Mouse (Mus musculus) testis, adult 2 months (tissue): ENCODE results near the gene Tsen54. TPM values are rescaled to one million over a fixed set of nuclear protein-coding genes. Genes with fewer than 3 reads are reported as not detected.

Experiments
- H3K27ac ChIP-seq: fragments of 200-500 bp; 2 replicates; pipeline ENCODE4 v1.5.1; 2012; ENCODE audit warnings: low read depth, low read length; ENCODE audit not compliant: control insufficient read depth, insufficient read depth
- H3K27me3 ChIP-seq: fragments of 200-500 bp; 2 replicates; pipeline ENCODE4 v1.6.1; 2012; ENCODE audit warnings: mild to moderate bottlenecking, low read length, moderate library complexity; ENCODE audit not compliant: control insufficient read depth, insufficient read depth
- H3K36me3 ChIP-seq: fragments of 200-500 bp; 2 replicates; pipeline ENCODE4 v1.6.1; 2012; ENCODE audit warnings: mild to moderate bottlenecking, low read length; ENCODE audit not compliant: control insufficient read depth, insufficient read depth
- H3K4me1 ChIP-seq: fragments of 200-500 bp; 2 replicates; pipeline ENCODE4 v1.6.1; 2012; ENCODE audit warnings: low read length; ENCODE audit not compliant: control insufficient read depth, insufficient read depth
- H3K4me3 ChIP-seq: fragments of 200-500 bp; 2 replicates; pipeline ENCODE4 v1.5.1; 2012; ENCODE audit warnings: low read depth, mild to moderate bottlenecking, low read length, moderate library complexity, mixed read lengths; ENCODE audit not compliant: control insufficient read depth
- CTCF ChIP-seq: fragments of 200-500 bp; IDR thresholded peaks from 2 replicates; pipeline ENCODE4 v1.5.1; 2012; ENCODE audit warnings: low read depth, mild to moderate bottlenecking, inconsistent platforms, low read length, moderate library complexity; ENCODE audit not compliant: control insufficient read depth, insufficient read depth, insufficient replicate concordance
- POLR2A ChIP-seq: fragments of 200-500 bp; IDR thresholded peaks from 2 replicates; pipeline ENCODE4 v1.6.1; 2012; ENCODE audit warnings: low read depth, mild to moderate bottlenecking, inconsistent platforms, low read length, moderate library complexity; ENCODE audit not compliant: control insufficient read depth
- polyA plus RNA-seq: library from polyadenylated mRNA; depleted of rRNA; stranded (reverse); fragments of >200 nt; gene quantifications from 2 replicates; pipeline ENCODE4 v1.2.3, GENCODE M21; 2012; rRNA removed

Tsen54 gene
- 12.9 and 14.7 TPM in 2 replicates for polyA plus RNA-seq

GRCm38 (mm10) chr11:115814605-115815450 lies at the start of gene Tsen54:
TSS of gene Tsen54 (plus strand) at chr11:115814724.
- Histone ChIP-seq H3K27me3 (no peaks in the 10 kb centered on the region), H3K4me1 (peaks cover 24% of the 10 kb centered on the region), H3K36me3 (no peaks in the 10 kb centered on the region), H3K27ac (no peak within 1 kb of the TSS), H3K4me3 (peak within 1 kb of the TSS; percentile 80)
- TF ChIP-seq CTCF (no peak), POLR2A (peak; percentile 21; the same call in 1 of the 2 replicates)

DNA sequence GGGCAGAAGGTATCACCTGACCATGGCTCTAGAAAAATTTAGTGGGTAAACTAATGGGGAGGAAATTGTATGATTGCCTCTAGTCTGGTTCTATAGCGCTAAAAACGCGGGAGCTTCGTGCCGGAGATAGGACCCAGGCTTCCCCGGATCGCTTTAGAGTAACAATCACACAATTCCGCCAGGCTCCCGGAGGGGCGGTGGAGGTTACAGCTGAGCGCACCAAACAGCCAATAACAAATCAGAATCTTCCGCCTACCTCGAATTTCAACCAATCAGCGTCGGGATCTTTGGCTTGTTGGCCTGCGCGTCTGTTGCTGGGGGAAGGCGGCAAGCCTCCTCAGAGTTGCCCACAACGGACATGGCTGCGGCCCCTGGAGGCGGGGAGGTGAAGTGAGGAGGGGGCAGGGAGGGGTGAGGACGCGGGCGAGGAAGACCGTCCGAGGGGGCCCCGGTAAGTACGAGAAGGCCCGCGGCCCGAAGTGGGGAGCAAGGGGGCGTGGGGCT lies 49.4 kb upstream of the Tsen54 start, which contains the start of gene Tmem94:
Gene Tmem94, plus strand, starts transcription at position 331 of the 504 bp plus-strand sequence.
- peak within 1 kb of the TSS; percentile 91 for H3K4me3 ChIP-seq
- peaks cover 7% of the 10 kb centered on the region for H3K4me1 ChIP-seq
- H3K27me3 ChIP-seq: no peaks in the 10 kb centered on the region
- H3K36me3 ChIP-seq: no peaks in the 10 kb centered on the region
- H3K27ac ChIP-seq: peak within 1 kb of the TSS; percentile 67
- TF ChIP-seq POLR2A (peak; percentile 67), CTCF (no peak)

DNA sequence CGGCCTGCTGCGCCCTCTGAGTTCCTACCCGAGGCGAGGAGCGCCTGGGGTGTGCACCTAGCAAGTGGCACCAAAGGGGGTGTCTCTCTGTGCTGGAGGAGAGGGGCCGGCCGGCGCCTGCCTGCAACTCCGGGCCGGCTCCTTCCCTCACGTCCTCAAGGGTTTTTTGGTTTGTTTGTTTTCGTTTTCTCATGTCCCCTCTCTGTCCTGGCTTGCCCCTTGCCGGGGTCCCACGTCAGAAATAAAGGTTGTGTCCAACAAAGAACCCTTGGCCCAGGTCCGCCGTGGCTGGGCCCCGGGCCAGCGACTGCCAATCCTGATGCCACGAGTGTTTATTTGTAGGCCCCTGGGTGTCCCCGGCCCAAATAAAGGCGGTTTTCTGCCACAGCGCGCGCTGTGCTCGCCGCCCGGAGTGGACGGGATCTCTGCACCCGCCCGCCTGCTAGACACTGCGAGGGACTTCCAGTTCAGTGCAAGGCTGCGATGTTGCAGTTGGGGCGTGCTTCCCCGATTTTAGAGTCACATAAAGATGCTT lies 48.9 kb upstream of the Tsen54 start:
- H3K4me1 ChIP-seq: peaks cover 7% of the 10 kb centered on the region
- H3K27me3 ChIP-seq: no peaks in the 10 kb centered on the region
- peak overlapping the region; percentile 67 for H3K27ac ChIP-seq
- TF ChIP-seq CTCF: no peak
- no peak; the same call in 1 of the 2 replicates for TF ChIP-seq POLR2A
- H3K4me3 ChIP-seq: peak overlapping the region; percentile 91
- H3K36me3 ChIP-seq: no peaks in the 10 kb centered on the region

- no peaks in the 10 kb centered on the region for H3K27me3 ChIP-seq
- H3K4me1 ChIP-seq: peaks cover 7% of the 10 kb centered on the region
- no peaks in the 10 kb centered on the region for H3K36me3 ChIP-seq
- no peak for TF ChIP-seq POLR2A
- H3K27ac ChIP-seq: peak overlapping the region; percentile 67
- peak overlapping the region; percentile 91 for H3K4me3 ChIP-seq
Measured at GRCm38 (mm10) chr11:115766356-115766943, 48.1 kb upstream of the Tsen54 start.

GRCm38 (mm10) chr11:115766981-115767380 lies 47.5 kb upstream of the Tsen54 start:
- Histone ChIP-seq H3K4me1 (peaks cover 7% of the 10 kb centered on the region), H3K27me3 (no peaks in the 10 kb centered on the region), H3K36me3 (no peaks in the 10 kb centered on the region), H3K27ac (peak overlapping the region; percentile 34; the same call in 1 of the 2 replicates), H3K4me3 (peak overlapping the region; percentile 91)
- TF ChIP-seq CTCF (no peak), POLR2A (no peak)

- TF ChIP-seq POLR2A (no peak), CTCF (no peak)
- Histone ChIP-seq H3K27me3 (no peaks in the 10 kb centered on the region), H3K4me1 (peaks cover 7% of the 10 kb centered on the region), H3K27ac (no peak overlapping the region), H3K36me3 (no peaks in the 10 kb centered on the region), H3K4me3 (no peak overlapping the region)
Measured at GRCm38 (mm10) chr11:115768896-115769295, 45.6 kb upstream of the Tsen54 start.

DNA sequence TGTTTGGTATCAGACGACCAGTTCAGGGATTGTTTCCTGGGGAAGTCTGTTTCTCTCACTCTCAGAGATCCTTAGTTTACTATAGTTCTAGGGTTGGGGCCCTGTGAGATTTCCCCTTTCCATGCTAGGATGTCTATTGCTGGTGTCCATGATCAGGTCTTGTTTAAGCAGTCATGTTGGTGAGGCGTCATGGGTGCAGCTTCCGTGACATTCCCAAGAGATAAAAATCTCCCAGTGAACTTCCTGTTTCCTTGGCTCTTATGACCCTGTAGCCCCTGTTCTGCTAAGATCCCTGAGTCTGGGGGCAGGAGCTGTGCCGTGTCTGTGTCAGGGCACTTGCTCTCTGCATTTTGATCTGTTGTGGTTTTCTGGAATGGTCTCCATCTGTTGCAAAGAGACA lies 39.9 kb upstream of the Tsen54 start:
- Histone ChIP-seq H3K36me3 (no peaks in the 10 kb centered on the region), H3K27me3 (no peaks in the 10 kb centered on the region), H3K4me3 (no peak overlapping the region), H3K27ac (no peak overlapping the region), H3K4me1 (no peaks in the 10 kb centered on the region; the same call in 1 of the 2 replicates)
- TF ChIP-seq CTCF: no peak
